Mouse (Mus musculus): ENCODE data around the gene Dclre1c. TPM values are rescaled to one million over a fixed set of nuclear protein-coding genes. Genes with fewer than 3 reads are reported as not detected.

Dclre1c gene
- polyA plus RNA-seq, 1 experiment, result not detected

GRCm38 (mm10) chr2:3499543-3499942, 75.6 kb downstream of the Dclre1c start:
- H3K4me1 ChIP-seq (ENCODE audit: control insufficient read depth, insufficient read depth, low read length), result no peaks in the 10 kb centered on the region
- WGBS, result 94% methylated on average over 6 of the region's 6 CpGs
- TF ChIP-seq CTCF (IDR thresholded peaks at IDR 0.05; ENCODE audit: insufficient read depth, low read depth, low read length) (no peak), POLR2A (IDR thresholded peaks at IDR 0.05; ENCODE audit: insufficient read depth, low read depth, low read length) (no peak)
- H3K4me3 ChIP-seq (ENCODE audit: insufficient read depth, low read depth, low read length), result no peak overlapping the region
- H3K27ac ChIP-seq (ENCODE audit: insufficient read depth, low read depth, low read length), result no peak overlapping the region

GRCm38 (mm10) chr2:3500886-3501285, 77.0 kb downstream of the Dclre1c start:
- WGBS, result 98% methylated on average over 5 of the region's 5 CpGs

GRCm38 (mm10) chr2:3512076-3512475, 88.1 kb downstream of the Dclre1c start:
- TF ChIP-seq CTCF (IDR thresholded peaks at IDR 0.05; ENCODE audit: insufficient read depth, low read depth, low read length), result no peak
- TF ChIP-seq POLR2A (IDR thresholded peaks at IDR 0.05; ENCODE audit: insufficient read depth, low read depth, low read length), result no peak
- 1% methylated on average over 15 of the region's 15 CpGs for WGBS

More at GRCm38 (mm10) chr2:3500886-3501285, 77.0 kb downstream of the Dclre1c start:
- no peak for TF ChIP-seq POLR2A (IDR thresholded peaks at IDR 0.05; ENCODE audit: insufficient read depth, low read depth, low read length)
- no peak for TF ChIP-seq CTCF (IDR thresholded peaks at IDR 0.05; ENCODE audit: insufficient read depth, low read depth, low read length)
- no peak overlapping the region for H3K4me3 ChIP-seq (ENCODE audit: insufficient read depth, low read depth, low read length)
- no peaks in the 10 kb centered on the region for H3K4me1 ChIP-seq (ENCODE audit: control insufficient read depth, insufficient read depth, low read length)
- no peak overlapping the region for H3K27ac ChIP-seq (ENCODE audit: insufficient read depth, low read depth, low read length)

GRCm38 (mm10) chr2:3512552-3513454, 88.9 kb downstream of the Dclre1c start, which contains the start of the genes Gm45902, Hspa14 and Cdnf:
Gene Gm45902 (minus strand): TSS chr2:3512790.
Gene Hspa14 (minus strand): TSS chr2:3512814.
Gene Cdnf (plus strand): TSS chr2:3513030.
- peak within 1 kb of the TSS; percentile 93 for H3K4me3 ChIP-seq (ENCODE audit: insufficient read depth, low read depth, low read length)
- peak within 1 kb of the TSS; percentile 93 for H3K27ac ChIP-seq (ENCODE audit: insufficient read depth, low read depth, low read length)
- WGBS, result under 1% methylated on average over 60 of the region's 60 CpGs
- H3K4me1 ChIP-seq (ENCODE audit: control insufficient read depth, insufficient read depth, low read length), result peaks cover 6% of the 10 kb centered on the region; the same call in 1 of the 2 replicates
- peak; percentile 51 for TF ChIP-seq POLR2A (IDR thresholded peaks at IDR 0.05; ENCODE audit: insufficient read depth, low read depth, low read length)
- TF ChIP-seq CTCF (IDR thresholded peaks at IDR 0.05; ENCODE audit: insufficient read depth, low read depth, low read length), result no peak

More at GRCm38 (mm10) chr2:3512076-3512475, 88.1 kb downstream of the Dclre1c start:
- Histone ChIP-seq H3K4me3 (ENCODE audit: insufficient read depth, low read depth, low read length) (peak overlapping the region; percentile 93), H3K4me1 (ENCODE audit: control insufficient read depth, insufficient read depth, low read length) (peaks cover 6% of the 10 kb centered on the region; the same call in 1 of the 2 replicates), H3K27ac (ENCODE audit: insufficient read depth, low read depth, low read length) (0 out of 2 replicates have a peak overlapping the region, but pooled peaks have one; percentile 68)

Other genes with a start within 250 kb of the Dclre1c start
- not detected in 2 replicates for gene Nmt2, start 139.9 kb upstream of the Dclre1c start, polyA plus RNA-seq (2012; ENCODE audit: insufficient read depth, insufficient read length, low replicate concordance, missing spikeins)
- not detected in 2 replicates for gene Rpp38, start 91.5 kb upstream of the Dclre1c start, polyA plus RNA-seq (2012; ENCODE audit: insufficient read depth, insufficient read length, low replicate concordance, missing spikeins)
- gene Acbd7, start 88.0 kb upstream of the Dclre1c start, polyA plus RNA-seq (2012; ENCODE audit: insufficient read depth, insufficient read length, low replicate concordance, missing spikeins), result not detected in 2 replicates
- not detected in 2 replicates for gene Olah, start 26.9 kb upstream of the Dclre1c start, polyA plus RNA-seq (2012; ENCODE audit: insufficient read depth, insufficient read length, low replicate concordance, missing spikeins)
- not detected in 2 replicates for gene Meig1, start 1.5 kb upstream of the Dclre1c start, polyA plus RNA-seq (2012; ENCODE audit: insufficient read depth, insufficient read length, low replicate concordance, missing spikeins)
- not detected in 2 replicates for gene Suv39h2, start 50.9 kb downstream of the Dclre1c start, polyA plus RNA-seq (2012; ENCODE audit: insufficient read depth, insufficient read length, low replicate concordance, missing spikeins)
- not detected in 2 replicates for gene Gm45902, start 88.7 kb downstream of the Dclre1c start, polyA plus RNA-seq (2012; ENCODE audit: insufficient read depth, insufficient read length, low replicate concordance, missing spikeins)
- gene Hspa14, start 88.7 kb downstream of the Dclre1c start, polyA plus RNA-seq (2012; ENCODE audit: insufficient read depth, insufficient read length, low replicate concordance, missing spikeins), result not detected in 2 replicates
- not detected in 2 replicates for gene Cdnf, start 88.9 kb downstream of the Dclre1c start, polyA plus RNA-seq (2012; ENCODE audit: insufficient read depth, insufficient read length, low replicate concordance, missing spikeins)
- 84.5 TPM in 1 of 2 replicates, not detected in the other for gene Fam107b, start 146.4 kb downstream of the Dclre1c start, polyA plus RNA-seq (2012; ENCODE audit: insufficient read depth, insufficient read length, low replicate concordance, missing spikeins)